Mouse (Mus musculus) midbrain, embryonic 12.5 days (tissue): Measurements from ENCODE around the gene Galnt18. TPM values are rescaled to one million over a fixed set of nuclear protein-coding genes. Genes with fewer than 3 reads are reported as not detected.

ENCODE experiments used
- ATAC-seq: fragments of 200-750 bp; cut with Nextera tagmentation; 2 replicates; pipeline ENCODE4 v1.8.0; 2017; ENCODE audit warnings: low read depth, moderate TSS enrichment, moderate library complexity; ENCODE audit not compliant: low FRiP score
- H3K27ac ChIP-seq: fragments of 300-500 bp; sonication (generic); replicated peaks from 2 replicates; pipeline ENCODE4 v1.5.1; 2016; ENCODE audit warnings: mild to moderate bottlenecking
- H3K27me3 ChIP-seq: fragments of 300-500 bp; sonication (generic); 2 replicates; pipeline ENCODE4 v1.6.1; 2016; ENCODE audit warnings: mild to moderate bottlenecking
- H3K36me3 ChIP-seq: fragments of 300-500 bp; sonication (generic); 2 replicates; pipeline ENCODE4 v1.6.1; 2016
- H3K4me1 ChIP-seq: fragments of 300-500 bp; sonication (generic); 2 replicates; pipeline ENCODE4 v1.6.1; 2016
- H3K4me2 ChIP-seq: fragments of 300-500 bp; sonication (generic); replicated peaks from 2 replicates; pipeline ENCODE4 v1.6.1; 2016; ENCODE audit warnings: mild to moderate bottlenecking, moderate library complexity
- H3K4me3 ChIP-seq: fragments of 300-500 bp; sonication (generic); 2 replicates; pipeline ENCODE4 v1.5.1; 2016; ENCODE audit warnings: mild to moderate bottlenecking
- H3K9ac ChIP-seq: fragments of 300-500 bp; sonication (generic); replicated peaks from 2 replicates; pipeline ENCODE4 v1.6.1; 2016; ENCODE audit warnings: mild to moderate bottlenecking, moderate library complexity
- H3K9me3 ChIP-seq: fragments of 300-500 bp; sonication (generic); 2 replicates; pipeline ENCODE4 v1.6.1; 2016; ENCODE audit warnings: mild to moderate bottlenecking
- WGBS: fragments of 180-500 bp; shearing (Covaris S2); methylation state at CpG from one replicate; pipeline ENCODE4 v1.1.7; 2016; 5-methylcytosine and 5-hydroxymethylcytosine counted together
- polyA plus RNA-seq: library from polyadenylated mRNA; unstranded; fragments of >200 nt; fragmentation: Nextera tagmentation; extraction: Ambion mirVana; gene quantifications from 2 replicates; pipeline ENCODE4 v1.2.1, GENCODE M21; 2016

Galnt18 gene
- polyA plus RNA-seq, 1 experiment from 2014 or later = 7.7 TPM

GRCm38 (mm10) chr7:111770585-111770984, 9.2 kb downstream of the Galnt18 start:
- Histone ChIP-seq H3K4me2 (no peak overlapping the region), H3K4me1 (peaks cover 3% of the 10 kb centered on the region; the same call in 1 of the 2 replicates), H3K27ac (no peak overlapping the region), H3K4me3 (no peak overlapping the region), H3K36me3 (no peaks in the 10 kb centered on the region), H3K9ac (no peak overlapping the region), H3K9me3 (no peaks in the 10 kb centered on the region), H3K27me3 (no peaks in the 10 kb centered on the region)
- no peak for ATAC-seq
- 89% methylated on average over 3 of the region's 3 CpGs for WGBS

DNA sequence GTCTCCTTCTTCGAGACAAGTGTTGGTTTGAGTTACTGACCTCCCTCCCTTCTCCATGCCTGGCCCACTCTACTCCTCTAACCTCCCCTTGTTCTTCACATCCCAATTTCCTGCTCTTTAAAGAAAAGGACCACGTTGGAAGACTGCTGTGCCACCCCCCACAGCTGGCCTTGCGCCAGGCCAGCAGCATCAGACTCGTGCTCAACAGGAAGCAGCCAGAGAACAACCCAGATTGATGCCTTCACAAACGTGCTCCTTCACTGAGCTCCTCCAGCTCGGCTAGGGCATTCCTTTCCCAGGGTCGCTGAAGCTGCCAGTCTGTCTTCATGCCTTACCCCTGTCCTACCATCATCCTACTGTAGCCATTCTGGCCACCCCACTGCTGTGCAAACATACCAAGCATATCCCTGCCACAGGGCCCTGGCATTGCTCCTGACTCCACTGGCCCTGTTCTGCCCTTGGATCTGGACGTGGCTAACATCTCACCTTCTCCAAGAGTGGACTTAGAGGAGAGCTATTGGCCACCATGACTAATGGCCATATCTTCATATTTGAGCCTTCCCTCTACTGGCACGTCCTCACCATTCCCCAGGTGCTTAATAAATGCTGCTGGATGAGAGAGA, 13.5 kb downstream of the Galnt18 start:
- no peaks in the 10 kb centered on the region for H3K36me3 ChIP-seq
- peaks cover 14% of the 10 kb centered on the region for H3K4me1 ChIP-seq
- no peaks in the 10 kb centered on the region for H3K27me3 ChIP-seq
- H3K9me3 ChIP-seq = no peaks in the 10 kb centered on the region
- H3K4me3 ChIP-seq = no peak overlapping the region
- no peak overlapping the region for H3K4me2 ChIP-seq
- 83% methylated on average over 9 of the region's 9 CpGs for WGBS
- H3K27ac ChIP-seq = no peak overlapping the region
- H3K9ac ChIP-seq = no peak overlapping the region
- no peak for ATAC-seq

GRCm38 (mm10) chr7:111762754-111763153, 17.0 kb downstream of the Galnt18 start:
- 0 out of 2 replicates have a peak overlapping the region, but pooled peaks have one; percentile 17 for H3K27ac ChIP-seq
- H3K4me1 ChIP-seq = peaks cover 19% of the 10 kb centered on the region
- 32% methylated on average over 6 of the region's 6 CpGs for WGBS
- H3K9me3 ChIP-seq = no peaks in the 10 kb centered on the region
- no peaks in the 10 kb centered on the region for H3K27me3 ChIP-seq
- ATAC-seq = no peak
- H3K4me2 ChIP-seq = no peak overlapping the region
- no peak overlapping the region for H3K9ac ChIP-seq
- no peaks in the 10 kb centered on the region for H3K36me3 ChIP-seq
- no peak overlapping the region for H3K4me3 ChIP-seq

GRCm38 (mm10) chr7:111748571-111749071, 31.2 kb downstream of the Galnt18 start:
- no peak overlapping the region for H3K9ac ChIP-seq
- no peaks in the 10 kb centered on the region for H3K4me1 ChIP-seq
- H3K4me2 ChIP-seq = no peak overlapping the region
- no peaks in the 10 kb centered on the region for H3K27me3 ChIP-seq
- no peak overlapping the region for H3K27ac ChIP-seq
- no peak overlapping the region for H3K4me3 ChIP-seq
- no peaks in the 10 kb centered on the region for H3K36me3 ChIP-seq
- ATAC-seq = no peak
- WGBS = 81% methylated on average over 3 of the region's 3 CpGs
- H3K9me3 ChIP-seq = no peaks in the 10 kb centered on the region

DNA sequence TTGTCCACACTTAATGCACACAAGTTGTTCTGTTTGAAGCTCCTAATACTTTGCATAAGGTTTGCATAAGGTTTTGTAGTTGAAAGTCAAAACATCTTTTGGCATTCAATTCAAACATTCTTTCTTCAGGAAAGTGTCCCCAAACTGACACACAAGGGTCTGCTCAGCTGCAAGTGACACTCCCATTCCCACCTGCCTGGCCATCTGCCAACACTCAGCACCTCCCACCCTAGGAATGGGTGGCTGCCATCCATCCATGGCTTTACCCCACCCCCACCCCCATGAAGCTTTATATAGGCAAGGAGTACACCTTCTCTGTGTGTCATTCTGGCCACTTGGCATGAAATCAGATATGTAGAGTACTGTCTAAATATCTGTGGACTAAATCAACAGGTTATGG, 35.0 kb downstream of the Galnt18 start:
- no peak for ATAC-seq
- Histone ChIP-seq H3K9ac (no peak overlapping the region), H3K4me2 (no peak overlapping the region), H3K27ac (no peak overlapping the region), H3K27me3 (no peaks in the 10 kb centered on the region), H3K9me3 (no peaks in the 10 kb centered on the region), H3K4me3 (no peak overlapping the region), H3K36me3 (no peaks in the 10 kb centered on the region), H3K4me1 (peaks cover under 1% of the 10 kb centered on the region; the same call in 1 of the 2 replicates)

DNA sequence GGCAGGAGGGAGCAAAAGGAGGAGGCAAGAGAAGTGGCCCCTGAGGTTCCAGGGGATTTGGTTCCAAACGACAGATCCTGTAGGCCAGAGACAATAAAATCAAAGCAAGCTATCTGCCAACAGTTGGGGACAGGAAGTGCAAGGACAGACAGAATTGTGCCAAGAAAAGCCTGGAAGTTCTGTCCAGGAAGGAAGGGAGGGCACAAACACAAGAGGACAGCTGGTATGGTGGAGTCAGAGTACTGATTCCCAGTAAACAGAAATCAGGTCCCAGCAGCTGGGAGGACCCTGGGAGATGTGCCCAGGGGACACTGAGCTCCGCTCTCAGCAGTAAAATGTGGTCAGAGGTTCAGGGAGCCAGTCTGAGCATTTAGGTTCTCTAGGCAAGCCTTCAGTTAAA, 38.2 kb downstream of the Galnt18 start:
- ATAC-seq = no peak
- no peak overlapping the region for H3K27ac ChIP-seq

GRCm38 (mm10) chr7:111740091-111740490, 39.7 kb downstream of the Galnt18 start:
- no peak overlapping the region for H3K4me2 ChIP-seq
- 78% methylated on average over 6 of the region's 6 CpGs for WGBS
- peaks cover 9% of the 10 kb centered on the region for H3K4me1 ChIP-seq
- ATAC-seq = no peak
- H3K27me3 ChIP-seq = no peaks in the 10 kb centered on the region
- no peak overlapping the region for H3K27ac ChIP-seq
- no peak overlapping the region for H3K9ac ChIP-seq
- no peak overlapping the region for H3K4me3 ChIP-seq
- no peaks in the 10 kb centered on the region for H3K36me3 ChIP-seq
- no peaks in the 10 kb centered on the region for H3K9me3 ChIP-seq

More for the DNA sequence above, 38.2 kb downstream of the Galnt18 start:
- Histone ChIP-seq H3K36me3 (no peaks in the 10 kb centered on the region), H3K9ac (no peak overlapping the region), H3K4me1 (peaks cover 9% of the 10 kb centered on the region), H3K4me3 (no peak overlapping the region), H3K27me3 (no peaks in the 10 kb centered on the region), H3K9me3 (no peaks in the 10 kb centered on the region), H3K4me2 (no peak overlapping the region)
- 72% methylated on average over 2 of the region's 2 CpGs for WGBS

- 75% methylated on average over 5 of the region's 5 CpGs for WGBS
- Histone ChIP-seq H3K4me3 (no peak overlapping the region), H3K27ac (no peak overlapping the region), H3K4me1 (peaks cover 9% of the 10 kb centered on the region), H3K9me3 (no peaks in the 10 kb centered on the region), H3K27me3 (no peaks in the 10 kb centered on the region), H3K4me2 (no peak overlapping the region), H3K9ac (no peak overlapping the region), H3K36me3 (no peaks in the 10 kb centered on the region)
- ATAC-seq = no peak
Observed at GRCm38 (mm10) chr7:111739371-111739765, 40.4 kb downstream of the Galnt18 start.

GRCm38 (mm10) chr7:111738456-111739370, 41.1 kb downstream of the Galnt18 start:
- Histone ChIP-seq H3K27ac (no peak overlapping the region), H3K9me3 (no peaks in the 10 kb centered on the region)

DNA sequence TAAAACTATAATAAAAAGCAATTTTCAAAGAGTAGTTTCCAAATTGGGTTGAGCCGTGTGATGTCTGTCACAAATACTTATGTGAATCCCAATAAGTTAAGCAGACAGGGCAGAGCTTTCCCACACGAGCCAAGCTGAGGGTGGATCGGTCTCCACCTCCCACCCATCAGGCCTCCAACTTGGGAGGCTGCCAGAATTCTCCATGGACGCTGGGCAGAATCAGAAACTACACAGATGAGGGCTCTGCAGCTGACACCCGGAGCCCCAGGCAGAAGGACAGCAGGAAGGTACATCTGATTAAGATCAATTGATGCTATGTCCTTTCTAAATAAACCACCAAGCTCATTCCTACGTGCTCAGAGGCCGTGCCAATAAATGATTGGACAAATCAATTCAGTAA, 42.4 kb downstream of the Galnt18 start:
- 82% methylated on average over 7 of the region's 7 CpGs for WGBS
- H3K27ac ChIP-seq = no peak overlapping the region
- H3K9me3 ChIP-seq = no peaks in the 10 kb centered on the region
- no peaks in the 10 kb centered on the region for H3K27me3 ChIP-seq
- H3K4me3 ChIP-seq = no peak overlapping the region
- H3K36me3 ChIP-seq = no peaks in the 10 kb centered on the region
- H3K4me1 ChIP-seq = peaks cover 9% of the 10 kb centered on the region
- ATAC-seq = no peak
- no peak overlapping the region for H3K4me2 ChIP-seq
- no peak overlapping the region for H3K9ac ChIP-seq

More at GRCm38 (mm10) chr7:111738456-111739370, 41.1 kb downstream of the Galnt18 start:
- ATAC-seq = no peak
- Histone ChIP-seq H3K36me3 (no peaks in the 10 kb centered on the region), H3K4me3 (no peak overlapping the region), H3K4me1 (peaks cover 9% of the 10 kb centered on the region), H3K4me2 (no peak overlapping the region), H3K9ac (no peak overlapping the region), H3K27me3 (no peaks in the 10 kb centered on the region)
- WGBS = 81% methylated on average over 10 of the region's 10 CpGs

DNA sequence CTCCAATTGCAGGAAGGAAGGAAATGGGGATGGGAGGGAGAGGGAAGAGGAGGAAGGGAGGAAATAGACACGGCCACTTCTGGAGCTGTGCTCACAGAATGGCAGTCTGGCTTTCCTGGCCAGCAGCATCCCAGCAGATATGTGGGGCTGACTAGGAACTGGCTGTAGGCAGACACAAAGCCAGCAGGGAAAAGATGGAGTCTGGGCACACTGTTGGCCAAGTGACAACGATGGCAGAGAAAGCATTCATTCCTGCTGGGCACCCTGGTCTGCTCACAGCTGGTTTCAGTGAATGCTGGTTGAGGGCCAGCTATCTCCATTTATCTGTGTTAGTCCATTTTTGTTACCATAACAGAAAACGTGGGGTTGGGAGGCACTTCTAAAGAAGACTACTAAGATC, 43.4 kb downstream of the Galnt18 start:
- no peaks in the 10 kb centered on the region for H3K27me3 ChIP-seq
- no peak for ATAC-seq
- no peak overlapping the region for H3K27ac ChIP-seq
- H3K4me3 ChIP-seq = no peak overlapping the region
- 90% methylated on average over 3 of the region's 3 CpGs for WGBS
- H3K4me2 ChIP-seq = no peak overlapping the region
- peaks cover 9% of the 10 kb centered on the region for H3K4me1 ChIP-seq
- H3K36me3 ChIP-seq = no peaks in the 10 kb centered on the region
- H3K9me3 ChIP-seq = no peaks in the 10 kb centered on the region
- H3K9ac ChIP-seq = no peak overlapping the region
